Mouse (Mus musculus): ENCODE results near the gene Nemp1. TPM values are rescaled to one million over a fixed set of nuclear protein-coding genes. Genes with fewer than 3 reads are reported as not detected.

Nemp1 gene
- total RNA-seq, 2 experiments from 2014 or later, result 11.6 to 13.2 TPM

GRCm38 (mm10) chr10:127712736-127713135 is 46.0 kb downstream of the Nemp1 start:
- DNase-seq (ENCODE audit: low spot score in 2 of 2), result no peak

DNA sequence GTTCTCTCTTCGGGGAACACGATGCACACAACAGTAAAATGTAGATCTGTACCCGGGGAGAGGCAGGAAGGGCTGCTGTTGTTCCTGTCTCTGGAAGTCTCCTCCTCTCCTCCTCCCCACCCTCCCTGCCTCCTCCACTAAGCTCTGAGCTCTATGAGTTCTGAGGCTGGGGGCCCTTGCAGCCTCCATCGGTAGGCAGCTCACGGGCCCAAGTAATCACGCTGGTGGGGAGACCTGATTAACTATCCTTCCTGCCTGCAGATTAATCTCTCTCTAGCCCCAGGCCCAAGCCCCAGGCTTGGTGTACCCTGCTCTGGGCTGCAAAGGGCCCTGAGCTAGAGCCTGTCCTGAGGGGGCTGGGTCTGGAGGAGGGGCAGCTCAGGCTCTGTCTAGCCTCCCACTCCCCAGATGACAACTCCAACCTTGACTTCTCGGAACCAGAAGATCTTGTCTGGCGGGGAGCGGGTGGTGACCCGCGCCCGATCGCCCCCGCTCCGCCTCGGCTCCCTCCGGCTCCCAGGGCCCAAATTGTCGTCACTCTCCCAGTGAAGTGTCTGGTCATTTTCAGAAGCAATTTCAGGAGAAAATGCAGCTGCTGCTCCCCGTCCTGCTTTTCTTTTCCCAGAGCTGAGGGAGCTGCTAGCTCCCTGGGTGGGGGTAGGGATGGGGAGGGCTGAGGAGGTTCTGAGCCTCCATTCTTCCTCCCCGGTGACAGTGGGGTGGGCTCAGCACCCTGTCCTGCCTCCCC is 55.1 kb downstream of the Nemp1 start:
- DNase-seq (ENCODE audit: low spot score in 2 of 2), result no peak

- DNase-seq (ENCODE audit: low spot score in 2 of 2), result no peak
Measured at GRCm38 (mm10) chr10:127724178-127724577, 57.5 kb downstream of the Nemp1 start, which contains the start of gene Tac2. Tac2 (plus strand) TSS chr10:127724478.

DNA sequence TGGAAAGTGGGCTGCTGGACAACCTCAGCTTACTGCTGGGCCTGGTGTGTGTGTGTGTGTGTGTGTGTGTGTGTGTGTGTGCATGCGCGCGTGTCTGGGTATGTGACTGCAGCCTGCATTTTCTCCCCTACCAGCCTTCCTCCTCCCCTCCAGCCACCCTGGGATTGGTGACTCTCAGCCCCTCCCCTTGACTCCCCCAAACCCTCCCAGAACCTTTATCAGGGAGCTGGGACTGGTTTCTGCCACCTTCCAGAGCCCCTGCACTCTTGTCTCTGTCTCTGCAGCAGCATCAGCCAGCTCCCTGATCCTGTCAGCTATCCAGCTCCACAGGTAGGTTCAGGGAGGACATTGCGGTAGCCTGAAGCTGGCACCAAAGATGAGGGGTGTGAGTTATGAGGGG is 58.4 kb downstream of the Nemp1 start:
- no peak for DNase-seq (ENCODE audit: low spot score in 2 of 2)

- DNase-seq (ENCODE audit: low spot score in 2 of 2), result no peak
Measured at GRCm38 (mm10) chr10:127728437-127728836, 61.7 kb downstream of the Nemp1 start.

DNA sequence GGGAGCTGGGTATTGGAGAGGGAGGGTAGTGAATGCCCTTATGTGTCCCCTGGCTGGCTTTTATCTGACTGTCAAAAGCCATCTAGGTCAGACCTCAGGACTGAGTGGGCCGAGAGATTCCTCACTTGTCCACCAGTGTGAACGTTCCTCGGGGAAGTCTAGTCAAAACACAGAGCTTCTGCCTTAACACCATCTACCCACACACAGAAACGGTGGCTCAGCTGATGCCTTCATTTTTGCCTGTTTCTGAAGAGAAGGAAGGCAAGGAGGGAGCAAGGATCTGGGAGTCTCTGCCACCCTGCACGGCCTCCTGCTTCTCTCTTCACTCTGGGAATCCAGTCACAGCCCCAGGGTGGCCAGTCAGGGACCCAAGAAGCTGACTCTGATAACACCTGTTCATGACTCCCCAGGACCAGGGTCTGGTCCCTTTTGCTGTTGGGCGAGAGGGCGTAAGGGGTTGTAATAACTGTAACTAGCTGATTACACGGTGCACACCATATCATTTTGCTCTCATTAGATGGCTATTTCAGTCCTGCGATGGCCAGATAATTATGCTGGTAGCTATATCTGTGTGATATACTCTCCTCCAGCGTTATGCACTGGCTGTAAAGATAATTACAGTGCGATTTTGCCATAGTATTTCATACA is 63.7 kb downstream of the Nemp1 start:
- DNase-seq (ENCODE audit: low spot score in 2 of 2), result no peak

DNA sequence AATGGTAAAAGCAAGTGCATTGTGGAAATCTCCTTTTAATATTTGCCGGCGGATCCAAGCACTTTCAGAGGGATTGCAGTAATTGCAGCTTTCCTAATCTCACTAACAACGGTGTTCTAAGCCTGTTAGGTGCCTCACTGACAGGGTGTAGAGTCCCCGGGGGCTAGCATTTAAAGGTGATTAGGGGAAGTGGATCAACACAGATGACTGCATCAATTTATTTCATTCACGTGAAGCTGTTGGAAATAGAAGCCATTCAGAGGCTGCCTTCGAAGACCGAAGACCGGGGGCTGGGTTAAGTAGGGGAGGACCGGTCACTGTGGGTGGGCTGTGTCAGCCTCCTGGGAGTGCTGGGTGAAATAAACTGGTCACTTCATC is 64.2 kb downstream of the Nemp1 start:
- DNase-seq (ENCODE audit: low spot score in 2 of 2), result no peak

GRCm38 (mm10) chr10:127731397-127731796 is 64.7 kb downstream of the Nemp1 start:
- no peak for DNase-seq (ENCODE audit: low spot score in 2 of 2)

GRCm38 (mm10) chr10:127734434-127734833 is 67.7 kb downstream of the Nemp1 start:
- no peak for DNase-seq (ENCODE audit: low spot score in 2 of 2)

DNA sequence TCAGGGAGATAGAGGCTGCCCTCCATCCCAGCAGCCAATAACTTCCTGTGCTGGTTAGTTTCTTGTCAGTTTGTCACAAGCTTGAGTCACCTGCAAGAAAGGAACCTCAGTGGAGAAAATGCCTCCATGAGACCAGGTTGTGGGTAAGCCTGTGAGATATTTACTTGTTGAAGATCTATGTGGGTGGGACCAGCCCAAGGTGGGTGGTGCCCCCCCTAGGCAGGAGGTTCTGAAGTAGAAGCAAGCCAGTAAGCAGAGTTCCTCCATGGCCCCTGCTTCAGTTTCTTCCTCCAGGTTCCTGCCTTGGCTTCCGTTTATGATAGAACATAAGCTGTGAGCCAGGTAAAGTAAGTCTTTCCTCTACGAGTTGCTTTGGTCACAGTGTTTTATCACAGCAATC is 69.6 kb downstream of the Nemp1 start:
- no peak for DNase-seq (ENCODE audit: low spot score in 2 of 2)

GRCm38 (mm10) chr10:127736916-127737315 is 70.2 kb downstream of the Nemp1 start:
- DNase-seq (ENCODE audit: low spot score in 2 of 2), result no peak

DNA sequence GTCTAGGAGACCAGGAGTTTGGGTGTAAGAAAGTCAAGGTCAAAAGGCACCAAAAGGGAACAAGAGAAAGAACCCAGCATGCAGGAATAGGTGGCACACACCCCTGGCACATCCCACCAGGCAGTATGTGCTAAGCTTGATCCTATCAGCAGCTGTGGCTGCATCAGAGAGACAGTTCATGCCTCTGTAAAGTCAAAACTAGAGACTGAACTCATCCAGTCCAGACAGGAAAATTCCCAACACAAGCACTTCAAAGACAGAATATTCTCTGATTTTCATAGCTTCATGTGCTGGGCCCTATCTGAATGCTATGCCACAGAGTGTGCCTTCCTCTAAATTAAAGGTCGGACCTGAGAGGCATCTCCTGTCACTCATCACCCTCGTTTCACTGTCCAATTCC is 70.9 kb downstream of the Nemp1 start:
- no peak for DNase-seq (ENCODE audit: low spot score in 2 of 2)

DNA sequence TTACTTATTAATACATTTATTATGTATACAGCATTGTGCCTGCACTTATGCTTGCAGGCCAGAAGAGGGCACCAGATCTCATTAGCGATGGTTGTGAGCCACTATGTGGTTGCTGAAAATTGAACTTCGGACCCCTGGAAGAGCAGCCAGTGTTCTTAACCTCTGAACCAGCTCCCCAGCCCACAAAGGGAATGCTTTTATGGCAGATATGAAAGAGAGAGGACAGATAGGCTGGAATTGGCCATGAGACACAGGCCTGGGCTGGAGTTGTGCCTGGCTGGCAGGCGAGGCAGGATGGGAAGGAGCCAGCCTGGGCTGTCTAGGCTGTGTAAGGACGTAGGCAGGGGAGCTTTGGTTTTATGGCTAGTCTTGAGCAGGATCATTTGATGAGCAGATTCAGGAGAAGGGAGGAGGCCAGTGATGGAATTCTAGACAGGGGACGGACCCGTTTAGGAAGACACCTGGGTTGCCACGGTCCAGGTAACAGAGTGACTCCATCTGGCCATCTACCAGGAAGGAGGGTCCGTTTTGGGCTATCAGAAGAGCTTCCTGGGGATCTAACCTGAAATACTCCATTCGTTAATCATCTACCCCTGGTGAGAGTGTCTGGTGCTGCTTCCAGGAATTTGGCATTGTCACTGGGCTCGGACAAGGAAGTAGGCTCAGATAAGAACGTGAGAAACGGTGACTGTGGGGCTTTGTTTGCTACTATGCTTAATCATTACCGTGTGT is 71.6 kb downstream of the Nemp1 start:
- no peak for DNase-seq (ENCODE audit: low spot score in 2 of 2)

DNA sequence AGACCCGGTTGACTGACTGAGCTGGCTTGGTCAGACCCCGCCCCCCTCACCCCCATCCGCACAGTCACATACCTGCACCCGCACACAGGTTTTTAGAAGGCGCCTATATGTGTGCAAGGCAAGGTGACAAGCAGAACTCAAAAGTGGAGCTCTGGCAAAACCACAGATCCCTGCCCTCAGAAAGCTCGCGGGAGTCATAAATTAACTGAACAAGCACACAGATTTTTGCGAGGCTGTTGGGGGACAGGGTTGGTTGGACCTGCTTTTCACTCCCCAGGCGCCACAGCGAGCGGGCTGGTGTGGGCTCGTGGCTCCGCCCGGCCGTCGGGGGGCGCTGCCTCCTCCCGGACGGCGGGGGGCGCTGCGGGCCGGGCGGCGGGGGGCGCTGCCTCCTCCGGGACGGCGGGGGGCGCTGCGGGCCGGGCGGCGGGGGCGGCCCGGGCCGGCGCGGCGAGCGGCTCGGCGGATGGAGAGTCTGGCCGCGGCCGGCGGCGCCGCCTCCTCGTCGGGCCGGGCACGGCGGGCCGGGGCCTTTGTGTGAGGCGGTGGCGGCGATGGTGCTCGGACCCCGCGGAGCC is 72.5 kb downstream of the Nemp1 start, which contains the start of gene Zbtb39:
TSS of gene Zbtb39 (plus strand) at position 456 of the 578 bp plus-strand sequence.
- peak; percentile 69 to 80 for DNase-seq (ENCODE audit: low spot score in 2 of 2)

- peak in 1 of 2 experiments; percentile 28 for DNase-seq (ENCODE audit: low spot score in 2 of 2)
Measured at GRCm38 (mm10) chr10:127739661-127740161, 73.0 kb downstream of the Nemp1 start.

GRCm38 (mm10) chr10:127744661-127745060 is 78.0 kb downstream of the Nemp1 start:
- peak; percentile 33 to 41 for DNase-seq (ENCODE audit: low spot score in 2 of 2)

- DNase-seq (ENCODE audit: low spot score in 2 of 2), result no peak
Measured at GRCm38 (mm10) chr10:127745886-127746285, 79.2 kb downstream of the Nemp1 start.

- DNase-seq (ENCODE audit: low spot score in 2 of 2), result no peak
Measured at GRCm38 (mm10) chr10:127747254-127747653, 80.6 kb downstream of the Nemp1 start.

DNA sequence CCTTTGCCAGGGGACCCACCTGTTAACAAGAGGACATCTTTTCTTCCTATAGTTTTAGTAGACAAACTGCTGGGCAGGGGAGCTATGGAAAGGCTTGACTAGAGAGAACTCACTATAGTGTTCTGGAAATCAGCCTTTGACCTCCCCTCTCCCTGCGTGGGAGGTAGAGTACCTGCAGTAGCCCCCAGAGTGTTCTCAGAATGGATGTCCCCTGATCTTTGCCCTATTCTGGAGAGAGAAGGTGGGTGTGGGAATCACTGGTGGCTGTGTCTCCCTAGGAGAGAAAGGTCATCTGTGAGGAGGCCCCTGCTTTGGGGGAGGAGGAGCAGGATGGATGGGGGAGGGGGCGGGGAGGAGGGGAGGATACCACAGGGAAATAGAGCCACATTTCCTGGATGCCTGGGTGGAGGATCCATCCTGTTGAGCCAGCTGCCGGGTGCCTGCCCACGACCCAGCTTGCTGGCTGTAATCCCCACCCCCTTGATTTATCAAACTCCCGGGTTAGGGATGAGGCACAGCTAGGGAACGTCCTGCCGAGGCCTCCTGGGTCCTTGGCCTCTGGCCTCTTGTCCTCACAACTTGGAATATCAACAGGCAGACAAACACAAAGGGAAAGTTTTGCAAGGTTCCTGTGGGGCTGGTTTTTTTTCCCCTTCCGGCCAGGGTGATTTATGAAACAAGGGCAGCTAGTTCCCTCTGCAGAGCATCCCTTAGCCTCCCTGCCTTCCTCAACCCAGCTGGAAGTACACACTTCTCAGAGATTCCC is 82.3 kb downstream of the Nemp1 start:
- peak in 1 of 2 experiments; percentile 33 for DNase-seq (ENCODE audit: low spot score in 2 of 2)

- no peak for DNase-seq (ENCODE audit: low spot score in 2 of 2)
Measured at GRCm38 (mm10) chr10:127750136-127750777, 83.6 kb downstream of the Nemp1 start.
